Mouse (Mus musculus): ENCODE data around the gene Dok5.

The Dok5 gene

GRCm38 (mm10) chr2:170738891-170739290 lies 7.3 kb downstream of the Dok5 start:
- DNase-seq = no peak

GRCm38 (mm10) chr2:170739713-170740365 lies 8.2 kb downstream of the Dok5 start:
- no peak for DNase-seq

- DNase-seq = no peak
Observed at GRCm38 (mm10) chr2:170743521-170743920, 11.9 kb downstream of the Dok5 start.

GRCm38 (mm10) chr2:170748901-170749300 lies 17.3 kb downstream of the Dok5 start:
- DNase-seq = no peak

- no peak for DNase-seq
Observed at GRCm38 (mm10) chr2:170752191-170752850, 20.7 kb downstream of the Dok5 start.

GRCm38 (mm10) chr2:170755817-170756216 lies 24.2 kb downstream of the Dok5 start:
- DNase-seq = no peak

- DNase-seq = no peak
Observed at GRCm38 (mm10) chr2:170756667-170757066, 25.1 kb downstream of the Dok5 start.

GRCm38 (mm10) chr2:170757228-170757875 lies 25.7 kb downstream of the Dok5 start:
- DNase-seq = no peak

- no peak for DNase-seq
Observed at GRCm38 (mm10) chr2:170758201-170758600, 26.6 kb downstream of the Dok5 start.

- DNase-seq = no peak
Observed at GRCm38 (mm10) chr2:170764704-170765103, 33.1 kb downstream of the Dok5 start.

GRCm38 (mm10) chr2:170767243-170767642 lies 35.6 kb downstream of the Dok5 start:
- no peak for DNase-seq

- DNase-seq = no peak
Observed at GRCm38 (mm10) chr2:170768699-170769098, 37.1 kb downstream of the Dok5 start.

GRCm38 (mm10) chr2:170771555-170771954 lies 39.9 kb downstream of the Dok5 start:
- DNase-seq = no peak

- DNase-seq = no peak
Observed at GRCm38 (mm10) chr2:170772126-170772884, 40.7 kb downstream of the Dok5 start.

GRCm38 (mm10) chr2:170772885-170773270 lies 41.3 kb downstream of the Dok5 start:
- no peak for DNase-seq

- DNase-seq = no peak
Observed at GRCm38 (mm10) chr2:170775577-170775976, 44.0 kb downstream of the Dok5 start.

GRCm38 (mm10) chr2:170776107-170776506 lies 44.5 kb downstream of the Dok5 start:
- DNase-seq = no peak

GRCm38 (mm10) chr2:170777572-170777971 lies 46.0 kb downstream of the Dok5 start:
- DNase-seq = no peak

GRCm38 (mm10) chr2:170780010-170780750 lies 48.6 kb downstream of the Dok5 start:
- DNase-seq = no peak

- DNase-seq = no peak
Observed at GRCm38 (mm10) chr2:170788101-170788500, 56.5 kb downstream of the Dok5 start.

- no peak for DNase-seq
Observed at GRCm38 (mm10) chr2:170791332-170792017, 59.9 kb downstream of the Dok5 start.

- no peak for DNase-seq
Observed at GRCm38 (mm10) chr2:170795242-170795641, 63.6 kb downstream of the Dok5 start.

Measured in thymus, postnatal 25 days (tissue).